Mouse (Mus musculus) induced T-regulatory cell, adult 2 months (primary cell): ENCODE results near the gene Stfa3.
"Not testable (repeated sequence)": the region's sequence is repeated elsewhere in the genome, so short reads cannot be mapped to it uniquely, and the experiment has no call there.

Experiments
- DNase-seq: peaks from one replicate; pipeline ENCODE4 v3.0.0-alpha.2; 2012; ENCODE audit warnings: low read depth

The Stfa3 gene

DNA sequence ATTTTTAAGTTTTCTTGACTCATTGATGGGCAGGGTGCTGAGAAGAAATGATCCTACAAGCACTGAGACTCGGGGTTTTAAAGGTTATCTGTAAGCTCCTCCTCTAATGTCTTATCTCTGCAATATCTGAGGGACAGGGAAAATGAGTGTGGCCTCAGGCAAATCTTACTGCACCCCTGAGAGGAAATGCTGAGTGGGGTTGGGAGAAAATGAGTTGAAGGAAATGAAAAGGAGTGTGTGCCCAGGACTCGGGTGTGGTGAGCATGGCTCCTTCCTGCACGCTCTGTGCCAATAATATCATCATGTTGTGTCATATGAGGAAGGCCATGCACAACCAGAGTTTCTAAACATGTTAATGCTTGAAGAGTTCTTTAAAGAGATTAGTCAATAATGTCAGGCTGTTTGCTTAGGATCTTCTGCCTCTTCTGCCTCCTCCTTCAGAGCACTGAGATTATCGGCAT is at the start of gene Stfa3:
Gene Stfa3, minus strand, starts transcription at position 51 of the 461 bp plus-strand sequence.
- no peak for DNase-seq

DNA sequence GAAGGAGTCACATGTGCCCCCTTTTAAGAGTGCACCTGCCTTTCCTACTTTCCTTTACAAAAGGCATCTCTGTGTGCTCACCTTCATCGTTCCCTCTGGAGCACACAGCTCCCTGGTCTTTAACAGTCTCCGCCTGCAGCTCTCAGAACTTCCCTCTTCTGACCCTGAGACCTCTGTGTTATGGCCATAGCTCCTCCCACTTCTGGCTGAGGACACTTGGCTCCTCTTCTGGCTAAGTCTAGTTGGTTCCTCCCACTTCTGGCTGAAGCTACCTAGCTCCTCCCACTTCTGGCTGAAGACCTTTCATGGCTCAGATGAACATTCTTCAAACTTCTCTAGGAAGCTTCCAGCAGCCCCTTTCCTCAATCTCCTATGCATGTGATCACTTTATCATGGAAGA is 47.1 kb upstream of the Stfa3 start:
- DNase-seq, result no peak

DNA sequence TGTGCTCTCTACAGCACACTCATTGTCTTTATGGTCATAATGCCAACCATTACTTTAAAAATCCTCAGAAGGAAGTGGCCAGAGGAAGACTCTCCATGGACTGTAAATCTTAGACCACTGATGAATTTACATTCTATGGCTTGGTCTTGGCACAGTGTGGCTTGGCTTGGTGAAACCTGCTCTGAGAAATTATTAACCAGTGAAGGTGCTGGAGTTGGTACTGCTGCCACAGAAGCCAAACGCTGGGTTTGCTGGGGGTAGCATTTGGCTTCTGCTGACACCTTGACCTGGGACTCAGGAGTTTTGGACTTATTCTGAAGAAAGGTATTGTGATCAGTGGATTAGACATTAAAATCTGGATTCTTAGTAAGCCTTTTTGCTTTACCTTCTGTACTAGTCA is 37.2 kb upstream of the Stfa3 start:
- DNase-seq, result no peak

DNA sequence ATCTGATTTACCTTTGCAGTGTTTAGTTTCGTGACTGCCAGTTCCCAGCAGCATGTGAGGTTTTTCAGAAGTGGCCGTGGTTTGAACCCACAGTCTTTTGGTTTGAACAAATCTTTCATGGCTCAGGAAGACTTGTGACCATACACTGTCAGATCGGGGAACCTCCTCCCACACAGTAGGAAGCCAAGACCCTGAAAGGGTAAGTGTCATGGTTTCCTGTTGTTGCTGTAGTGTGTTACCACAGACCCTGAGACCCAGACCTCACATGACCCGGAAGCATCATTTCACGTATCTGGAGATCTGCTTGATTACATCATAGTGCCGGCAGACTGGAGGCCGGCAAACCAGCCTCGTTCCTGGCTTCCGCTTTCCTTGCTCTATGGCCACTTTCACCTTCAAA is 21.7 kb upstream of the Stfa3 start:
- peak; percentile 84 for DNase-seq

DNA sequence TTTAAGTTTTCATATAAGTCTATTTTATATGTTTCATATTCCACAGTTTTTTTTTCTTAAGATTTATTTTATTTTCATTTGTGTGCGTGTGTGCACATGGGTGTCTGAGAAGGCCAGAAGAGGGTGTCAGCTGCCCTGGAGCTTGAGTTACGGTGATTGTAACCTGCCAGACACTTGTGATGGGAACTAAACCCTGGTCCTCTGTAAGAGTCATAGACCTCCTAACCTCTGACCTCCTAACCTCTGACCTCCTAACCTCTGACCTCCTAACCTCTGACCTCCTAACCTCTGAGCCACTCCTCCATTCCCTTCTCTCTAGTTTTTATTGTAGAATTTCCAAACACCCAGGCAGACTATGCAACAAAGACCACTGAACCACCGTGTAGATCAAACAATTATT is 20.3 kb upstream of the Stfa3 start:
- no peak for DNase-seq

DNA sequence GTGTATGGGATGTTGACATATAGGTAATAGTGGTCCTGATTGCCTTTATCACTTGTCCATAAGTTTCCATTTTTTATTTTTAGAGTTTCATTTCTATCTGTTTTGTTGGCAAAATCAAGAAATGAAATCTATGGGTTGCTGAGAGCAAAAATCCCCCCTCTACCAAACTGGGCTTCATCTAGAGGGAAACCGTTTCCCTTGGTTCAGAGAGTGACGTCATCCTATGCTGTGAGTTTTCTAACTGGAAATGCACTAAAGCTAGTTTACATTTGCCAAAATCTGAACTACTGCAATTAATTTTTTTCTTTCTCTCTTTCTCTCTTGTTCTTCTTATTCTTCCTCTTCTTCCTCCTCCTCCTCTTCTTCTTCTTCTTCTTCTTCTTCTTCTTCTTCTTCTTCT is 19.7 kb upstream of the Stfa3 start:
- peak; percentile 9 for DNase-seq

DNA sequence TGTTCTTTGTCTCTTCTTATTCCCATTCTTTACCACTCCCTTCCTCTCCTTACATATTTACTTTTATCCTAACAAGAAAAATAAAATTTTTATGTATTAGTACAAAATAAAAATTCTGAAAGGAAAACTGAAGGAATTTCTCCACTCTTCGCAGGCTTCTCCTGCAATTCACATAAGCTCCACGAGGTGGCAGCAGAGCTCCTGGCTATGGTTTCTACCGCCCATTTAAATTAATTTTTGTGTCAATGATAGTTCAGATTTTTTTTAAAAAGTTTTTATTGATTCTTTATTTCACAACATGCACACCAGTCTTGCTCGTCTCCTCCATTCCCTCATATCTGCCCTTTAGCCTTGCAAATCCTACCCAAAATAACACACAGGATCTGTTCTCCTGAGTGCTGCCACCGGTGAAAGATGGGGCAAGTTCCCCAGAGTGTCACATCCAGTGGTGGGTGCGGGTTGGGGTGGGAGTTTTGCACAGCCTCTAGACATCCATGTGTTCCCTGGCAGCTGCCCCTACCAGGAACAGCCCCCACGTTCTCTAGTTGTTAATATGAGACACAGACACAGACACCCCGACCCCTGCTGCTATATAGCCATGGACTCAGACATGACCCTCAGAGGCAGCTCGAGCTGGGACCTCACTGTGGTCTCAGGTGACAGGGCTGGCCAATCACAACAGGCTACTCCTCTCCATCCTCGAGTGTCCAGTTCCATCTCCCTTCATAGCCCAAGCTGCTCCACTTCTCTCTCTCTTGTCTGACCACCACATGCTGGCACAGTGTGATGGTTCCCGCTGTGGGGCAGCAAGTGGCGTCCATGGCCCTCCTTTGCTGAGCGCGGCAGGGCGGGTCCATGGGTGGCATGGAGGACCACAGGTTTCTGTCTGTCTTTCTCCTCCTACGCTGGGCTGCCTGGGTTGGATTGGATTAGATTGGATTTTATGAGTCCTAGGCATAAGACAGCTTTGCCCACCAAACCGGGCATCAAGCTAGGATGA is 18.3 kb upstream of the Stfa3 start:
- peak; percentile 68 for DNase-seq

DNA sequence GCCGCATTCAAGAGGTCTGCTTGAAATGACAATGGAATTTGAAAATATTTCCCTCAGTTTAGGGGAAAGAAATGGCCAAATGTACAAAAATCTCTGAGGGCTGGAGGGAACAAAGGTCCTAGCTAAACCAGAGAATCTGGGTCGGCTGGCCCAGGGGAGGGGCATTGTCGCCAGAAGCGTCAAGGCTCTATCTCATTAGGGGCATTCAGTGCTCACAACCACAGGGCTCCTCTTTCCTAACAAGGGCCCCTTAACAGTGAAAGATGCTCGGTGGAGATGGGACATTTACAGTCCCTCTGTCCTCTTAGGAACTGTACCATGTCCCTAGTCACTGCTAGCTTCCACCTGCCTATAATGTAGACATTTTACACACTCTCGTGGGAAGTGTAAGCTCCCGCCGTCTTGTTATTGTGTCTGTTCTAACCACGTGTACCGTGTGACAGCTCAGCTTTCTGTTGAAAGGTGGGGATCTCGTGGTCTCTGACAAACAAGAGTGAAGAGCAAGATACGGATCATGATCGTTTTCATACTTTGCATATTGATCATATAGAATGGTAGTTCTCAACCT is 16.0 kb upstream of the Stfa3 start:
- DNase-seq, result no peak

DNA sequence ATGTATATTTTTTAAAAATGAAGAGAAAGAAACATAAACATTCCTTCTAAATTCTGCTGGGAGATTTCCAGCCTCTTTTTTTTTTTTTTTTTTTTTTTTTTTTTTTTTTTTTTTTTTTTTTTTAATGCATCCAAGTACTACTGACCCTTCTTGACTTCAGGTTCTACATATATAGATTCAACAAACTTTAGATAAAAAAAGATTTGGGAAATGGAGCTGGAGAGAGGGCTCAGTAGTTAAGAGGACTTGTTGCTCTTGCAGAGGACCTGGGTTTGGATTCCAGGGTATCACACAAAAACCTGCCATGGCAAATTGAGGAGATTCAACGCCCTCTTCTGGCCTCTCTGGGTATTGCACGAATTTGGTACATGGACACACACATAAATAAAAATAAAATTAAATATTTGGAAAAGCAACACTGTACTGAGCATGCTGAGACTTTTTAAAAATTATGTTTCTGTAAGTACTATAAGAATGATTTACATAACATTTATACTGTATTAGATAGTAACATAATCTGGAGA is 14.8 kb upstream of the Stfa3 start:
- DNase-seq, result peak; percentile 73

DNA sequence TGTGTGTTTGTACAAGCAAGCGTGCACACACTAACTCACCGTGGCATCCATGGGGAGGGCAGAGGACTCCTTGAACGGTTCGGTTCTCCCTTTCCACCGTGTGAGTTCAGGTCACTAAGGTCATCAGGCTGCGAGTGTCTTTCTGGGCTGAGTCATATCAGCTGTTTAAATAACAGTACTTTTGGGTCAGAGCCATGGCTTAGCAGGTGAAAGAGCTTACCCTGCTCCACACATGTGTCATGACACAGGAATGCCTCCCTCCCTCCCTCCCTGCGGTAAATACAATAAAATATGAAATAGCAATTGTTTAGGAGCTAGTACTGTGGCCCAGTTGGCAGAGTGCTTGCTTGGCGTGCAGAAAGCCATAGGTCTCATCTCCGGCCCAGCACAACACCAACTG is 14.2 kb upstream of the Stfa3 start:
- DNase-seq, result peak; percentile 4

DNA sequence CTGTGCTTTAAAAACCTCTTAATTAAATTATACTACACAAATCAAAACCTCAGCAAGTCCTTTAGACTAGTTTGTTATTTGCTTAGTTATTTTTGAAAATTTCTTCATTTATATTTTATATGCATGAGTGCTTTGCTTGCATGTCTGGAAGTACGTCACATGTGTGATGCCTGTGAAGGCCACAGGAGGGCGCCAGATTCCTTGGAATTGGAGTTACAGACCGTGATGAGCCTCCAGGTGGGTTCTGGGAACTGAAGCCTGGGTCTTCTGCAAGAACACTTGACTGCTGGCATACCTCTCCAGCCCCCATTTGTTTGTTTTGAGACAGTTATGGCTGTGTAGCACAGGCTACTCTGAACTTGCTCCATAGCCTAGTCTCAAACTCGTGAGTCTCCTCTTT is 13.7 kb upstream of the Stfa3 start:
- peak; percentile 60 for DNase-seq

DNA sequence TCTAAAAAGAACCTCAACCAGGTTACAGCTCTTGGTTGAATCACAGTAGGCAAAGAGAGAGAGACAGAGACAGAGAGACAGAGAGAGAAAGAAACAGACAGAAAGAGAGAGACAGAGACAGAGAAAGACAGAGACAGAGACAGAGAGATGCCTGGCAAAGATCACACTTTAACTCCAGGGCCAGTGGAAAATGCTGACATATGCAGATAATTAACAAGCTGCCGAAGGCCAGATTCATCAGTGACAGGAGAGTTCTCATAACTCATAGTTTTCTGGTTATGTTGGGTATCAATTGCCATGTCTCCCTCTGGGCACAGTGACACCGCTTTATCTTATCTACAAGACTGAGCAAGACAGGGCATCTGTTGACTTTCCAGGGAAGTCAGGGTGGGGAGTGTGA is 12.7 kb upstream of the Stfa3 start:
- no peak for DNase-seq

DNA sequence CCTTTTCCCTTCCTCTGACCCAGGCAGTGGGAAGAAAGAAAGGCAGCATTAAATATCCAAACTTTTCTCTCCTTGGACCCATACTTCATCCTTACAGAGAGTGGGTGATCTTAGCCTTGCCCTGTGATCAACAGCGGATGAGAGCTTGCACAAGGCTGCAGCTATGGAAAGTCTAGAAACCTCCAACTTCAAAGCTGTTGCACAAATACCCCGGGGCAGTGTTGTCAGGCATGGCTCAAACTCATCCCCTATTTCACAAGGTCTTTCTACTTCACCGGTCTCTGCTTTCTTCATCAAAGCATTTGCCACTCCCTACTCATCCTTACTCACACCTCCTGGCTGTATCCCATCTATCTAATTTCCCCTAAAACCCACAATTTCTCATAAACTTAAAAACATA is 10.2 kb upstream of the Stfa3 start:
- DNase-seq, result no peak

DNA sequence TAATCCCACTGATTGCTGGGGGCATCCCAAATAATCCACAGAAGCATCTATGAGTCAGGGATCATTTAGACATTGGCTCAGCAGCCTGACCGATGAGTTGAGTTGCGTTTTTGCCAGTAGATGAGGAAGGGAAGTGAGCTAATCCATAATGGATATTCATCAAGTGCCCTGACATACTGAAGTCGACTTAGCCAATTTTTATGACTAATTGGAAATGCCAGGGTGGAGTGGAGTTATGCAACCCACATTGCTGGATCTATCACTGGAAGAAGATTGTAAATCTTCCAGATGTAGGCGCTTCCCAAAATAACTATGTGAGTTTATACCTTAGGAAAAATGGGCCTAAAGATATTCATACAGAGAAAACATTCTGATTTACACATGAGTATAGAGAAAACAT is 8.9 kb upstream of the Stfa3 start:
- no peak for DNase-seq

DNA sequence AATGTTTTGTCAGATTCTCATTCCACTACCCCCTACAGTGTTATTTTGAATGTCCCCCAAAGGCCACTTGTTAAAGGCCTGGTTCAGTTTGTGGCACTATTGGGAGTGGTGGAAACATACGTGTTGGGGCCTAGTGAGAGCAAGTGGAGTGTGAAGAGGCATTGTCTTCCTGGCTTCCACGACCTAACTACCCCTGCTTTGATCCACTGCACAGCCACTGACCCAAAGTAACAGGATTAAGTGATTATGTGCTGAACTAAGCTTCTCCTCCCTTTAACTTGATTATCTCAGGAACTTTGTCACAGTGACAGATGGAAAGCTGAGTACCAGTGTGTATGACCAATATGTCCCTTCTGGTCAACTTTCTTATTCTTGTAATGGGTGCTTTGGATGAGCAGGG is 5.2 kb upstream of the Stfa3 start:
- no peak for DNase-seq

DNA sequence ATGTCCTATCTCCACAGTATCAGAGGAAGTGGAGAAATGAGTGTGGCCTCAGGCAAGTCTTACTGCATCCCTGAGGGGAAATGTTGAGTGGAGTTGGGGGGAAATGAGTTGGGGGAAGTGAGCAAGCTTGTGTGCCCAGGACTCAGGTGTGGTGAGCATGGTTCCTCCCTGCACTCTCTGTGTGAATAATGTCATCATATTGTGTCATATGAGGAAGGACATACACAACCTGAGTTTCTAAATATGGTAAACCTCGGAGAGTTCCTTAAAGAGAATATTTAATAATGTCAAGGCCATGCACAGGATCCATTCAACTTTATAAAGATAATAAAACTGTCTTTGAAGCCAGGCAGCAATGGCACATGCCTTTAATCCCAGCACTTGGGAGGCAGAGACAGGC is 34.2 kb downstream of the Stfa3 start:
- DNase-seq, result not testable (repeated sequence)

DNA sequence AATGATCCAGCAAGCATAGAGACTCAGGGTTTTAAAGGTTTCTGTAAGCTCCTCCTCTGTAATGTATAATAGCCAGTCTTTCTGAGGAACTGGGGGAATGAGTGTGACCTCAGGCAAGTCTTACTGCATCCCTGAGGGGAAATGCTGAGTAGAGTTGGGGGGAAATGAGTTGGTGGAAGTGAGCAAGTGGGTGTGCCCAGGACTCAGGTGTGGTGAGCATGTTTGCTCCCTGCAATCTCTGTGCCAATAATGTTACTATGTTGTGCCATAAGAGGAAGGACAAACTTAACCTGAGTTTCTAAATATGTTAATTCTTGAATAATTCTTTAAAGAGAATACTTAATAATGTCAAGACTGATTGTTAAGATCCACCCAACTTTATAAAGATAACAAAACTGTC is 46.8 kb downstream of the Stfa3 start, which contains the start of gene Stfa2:
Gene Stfa2, minus strand, starts transcription at position 101 of the 400 bp plus-strand sequence.
- no peak for DNase-seq
